Mouse (Mus musculus): ENCODE data around the gene Lpar6.
A peak's percentile ranks its signal among the peaks of the same experiment; 100 is the strongest.

Gene Lpar6

GRCm38 (mm10) chr14:73255426-73255970, 17.8 kb downstream of the Lpar6 start:
- no peak for DNase-seq (ENCODE audit: low spot score)

DNA sequence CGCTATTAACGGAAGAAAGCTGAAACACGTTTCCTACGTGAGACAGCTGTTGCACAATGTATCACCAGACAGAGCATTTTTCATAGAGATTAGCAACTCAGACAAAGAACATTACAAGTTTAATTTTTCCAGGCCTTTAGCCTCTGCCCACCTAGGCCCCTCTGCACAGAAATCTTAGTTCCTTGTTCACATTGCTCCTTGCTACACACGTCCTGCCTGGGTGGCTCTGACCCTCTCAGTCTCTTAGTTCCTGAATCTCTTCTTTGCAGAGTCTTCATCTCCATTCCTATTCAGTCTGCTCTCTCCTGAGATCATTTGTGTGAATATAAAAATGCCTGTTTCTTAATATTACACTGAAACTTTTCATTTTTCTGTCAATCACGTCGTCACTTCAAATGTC, 19.7 kb downstream of the Lpar6 start:
- no peak for DNase-seq (ENCODE audit: low spot score)

DNA sequence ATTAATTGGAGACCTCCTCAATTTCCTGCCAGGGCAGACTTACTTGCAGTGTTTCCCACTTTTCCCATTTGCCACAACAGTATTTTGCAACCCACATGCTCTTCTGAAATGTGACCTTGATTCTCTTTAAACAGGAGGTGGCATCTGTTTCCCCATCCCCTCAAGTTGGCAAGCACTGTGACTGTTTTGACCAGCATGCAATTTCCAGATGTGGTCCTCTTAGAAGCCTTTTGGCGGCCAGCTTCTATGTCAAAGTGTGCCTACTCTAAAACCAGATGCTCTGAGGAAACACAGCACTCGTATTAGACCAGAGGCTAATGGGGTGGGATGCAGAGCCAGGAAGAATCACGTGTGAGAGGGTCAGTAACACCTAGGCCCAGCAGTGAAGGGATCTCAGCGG, 20.5 kb downstream of the Lpar6 start:
- DNase-seq (ENCODE audit: low spot score), result no peak

DNA sequence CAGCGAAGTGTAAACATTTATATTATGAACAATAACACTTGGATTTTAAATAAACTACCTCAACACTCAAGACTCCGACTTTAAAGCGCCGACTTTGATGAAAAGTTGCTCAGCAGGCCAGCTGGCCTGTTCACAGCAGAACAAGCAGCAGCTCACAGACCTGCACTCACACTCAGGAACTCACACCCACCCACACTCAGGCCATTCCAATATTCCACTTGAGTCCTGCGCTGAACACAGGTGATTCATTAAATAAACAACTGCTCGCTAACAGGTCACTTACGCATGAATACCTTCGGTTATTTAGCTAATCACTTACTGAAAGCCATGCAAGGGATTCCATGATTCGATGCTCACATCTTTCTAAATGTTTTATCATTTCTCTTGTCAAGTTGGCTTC, 24.5 kb downstream of the Lpar6 start:
- no peak for DNase-seq (ENCODE audit: low spot score)

GRCm38 (mm10) chr14:73266166-73266565, 28.5 kb downstream of the Lpar6 start:
- no peak for DNase-seq (ENCODE audit: low spot score)

DNA sequence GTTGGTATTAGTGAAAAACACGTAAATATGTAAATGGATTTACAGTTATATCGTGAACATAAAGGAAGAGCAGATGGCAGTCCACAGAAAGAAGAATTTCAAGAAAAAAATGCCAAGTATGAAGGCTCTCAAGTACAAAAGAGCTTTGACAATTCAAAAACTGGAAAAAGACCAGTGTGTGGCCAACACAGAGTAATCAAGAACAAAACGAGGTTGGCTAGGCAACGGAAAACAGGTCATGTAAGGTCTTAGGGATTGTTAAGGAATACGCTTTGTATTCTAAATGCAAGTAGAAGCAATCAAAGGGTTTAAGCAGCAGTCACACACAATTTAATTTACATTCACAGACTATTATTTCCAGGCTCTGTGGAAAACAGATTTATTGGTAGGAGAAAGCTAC, 34.1 kb downstream of the Lpar6 start:
- DNase-seq (ENCODE audit: low spot score), result peak; percentile 35

DNA sequence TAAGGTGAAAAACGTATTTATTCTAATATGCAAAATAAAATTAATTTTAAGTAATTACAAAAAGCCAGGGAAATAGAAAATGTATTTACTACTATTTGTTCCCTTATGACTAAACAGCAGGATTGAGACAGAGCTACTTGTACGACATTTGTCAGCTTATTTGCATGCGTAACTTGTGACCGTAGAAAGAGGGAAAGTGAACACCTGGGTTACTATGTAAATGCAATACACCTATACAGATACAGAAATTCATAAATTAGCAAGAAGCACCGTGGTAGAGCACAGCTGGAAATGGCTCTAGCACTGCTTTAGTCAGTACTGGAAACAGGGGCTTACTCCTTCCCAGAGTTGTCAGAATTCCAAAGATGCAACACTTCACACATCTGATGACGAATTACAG, 41.4 kb downstream of the Lpar6 start:
- no peak for DNase-seq (ENCODE audit: low spot score)

DNA sequence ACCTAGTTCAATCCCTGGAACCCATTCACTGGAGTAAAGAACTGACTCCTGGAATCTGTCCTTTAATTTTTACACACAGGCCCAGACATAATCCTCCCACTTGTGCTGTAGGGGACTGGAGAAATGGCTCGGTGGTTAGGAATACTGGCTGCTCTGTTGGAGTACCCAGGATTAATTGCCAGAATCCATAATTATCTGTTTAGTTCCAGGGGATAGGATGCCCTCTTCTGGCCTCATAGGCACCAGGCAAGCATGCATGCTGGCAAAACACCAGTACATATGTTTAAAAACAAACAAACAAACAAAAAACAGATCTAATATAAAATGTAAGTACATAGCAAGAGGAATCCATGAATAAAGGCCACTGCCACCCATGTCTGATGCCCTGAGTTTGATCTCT, 43.3 kb downstream of the Lpar6 start:
- DNase-seq (ENCODE audit: low spot score), result peak; percentile 45

GRCm38 (mm10) chr14:73289915-73290314, 52.2 kb downstream of the Lpar6 start:
- no peak for DNase-seq (ENCODE audit: low spot score)

- no peak for DNase-seq (ENCODE audit: low spot score)
Measured at GRCm38 (mm10) chr14:73292434-73292833, 54.7 kb downstream of the Lpar6 start.
